Mouse (Mus musculus): ENCODE measurements around the gene Calm2. TPM values are rescaled to one million over a fixed set of nuclear protein-coding genes. Genes with fewer than 3 reads are reported as not detected.

Gene Calm2
- polyA plus RNA-seq, 1 experiment from 2014 or later: 1,089 TPM

DNA sequence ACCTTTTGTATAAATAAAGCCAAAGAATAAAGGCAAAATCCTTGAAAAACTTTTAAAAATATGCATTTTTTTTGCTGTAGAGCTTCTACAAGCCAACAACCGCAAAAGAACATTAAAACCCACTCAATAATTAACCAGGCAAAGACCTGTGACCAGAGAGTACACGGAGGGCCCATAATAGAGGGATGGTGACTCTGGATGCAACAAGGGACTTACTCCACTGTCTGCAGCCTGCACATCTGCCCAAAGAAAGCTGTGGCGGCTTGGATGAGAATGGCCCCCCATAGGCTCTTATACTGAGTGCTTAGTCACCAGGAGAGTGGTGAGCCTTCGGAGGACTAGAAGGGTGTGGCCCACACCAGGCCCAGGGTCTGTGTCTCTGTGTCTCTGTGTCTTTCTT, 43.3 kb downstream of the Calm2 start:
- H3K9ac ChIP-seq (ENCODE audit: low read length): no peak overlapping the region
- no peaks in the 10 kb centered on the region for H3K27me3 ChIP-seq (ENCODE audit: control insufficient read depth, insufficient read depth, low read length)
- no peak overlapping the region for H3K27ac ChIP-seq (replicated peaks; ENCODE audit: low read depth, low read length)
- H3K4me1 ChIP-seq (ENCODE audit: control insufficient read depth, insufficient read depth, low read length): no peaks in the 10 kb centered on the region
- H3K36me3 ChIP-seq (ENCODE audit: control insufficient read depth, insufficient read depth, low read length): no peaks in the 10 kb centered on the region
- 78% methylated on average over 4 of the region's 4 CpGs for WGBS
- no peaks in the 10 kb centered on the region for H3K9me3 ChIP-seq (ENCODE audit: control insufficient read depth, low read length)
- ATAC-seq (ENCODE audit: insufficient number of reproducible peaks, low FRiP score, low TSS enrichment, low read depth): no peak
- DNase-seq (ENCODE audit: low spot score): no peak
- H3K4me3 ChIP-seq (ENCODE audit: low read depth, low read length): no peak overlapping the region
- no peak overlapping the region for H3K4me2 ChIP-seq (ENCODE audit: low read depth, severe bottlenecking)

GRCm38 (mm10) chr17:87402444-87402843, 44.3 kb downstream of the Calm2 start:
- DNase-seq (ENCODE audit: low spot score) (no peak), ATAC-seq (ENCODE audit: insufficient number of reproducible peaks, low FRiP score, low TSS enrichment, low read depth) (no peak)
- no peak overlapping the region for H3K4me2 ChIP-seq (ENCODE audit: low read depth, severe bottlenecking)
- H3K27ac ChIP-seq (replicated peaks; ENCODE audit: low read depth, low read length): no peak overlapping the region
- H3K4me1 ChIP-seq (ENCODE audit: control insufficient read depth, insufficient read depth, low read length): no peaks in the 10 kb centered on the region
- no peaks in the 10 kb centered on the region for H3K36me3 ChIP-seq (ENCODE audit: control insufficient read depth, insufficient read depth, low read length)
- no peak overlapping the region for H3K4me3 ChIP-seq (ENCODE audit: low read depth, low read length)
- no peaks in the 10 kb centered on the region for H3K9me3 ChIP-seq (ENCODE audit: control insufficient read depth, low read length)
- WGBS: 90% methylated on average over 11 of the region's 11 CpGs
- no peaks in the 10 kb centered on the region for H3K27me3 ChIP-seq (ENCODE audit: control insufficient read depth, insufficient read depth, low read length)
- H3K9ac ChIP-seq (ENCODE audit: low read length): no peak overlapping the region

DNA sequence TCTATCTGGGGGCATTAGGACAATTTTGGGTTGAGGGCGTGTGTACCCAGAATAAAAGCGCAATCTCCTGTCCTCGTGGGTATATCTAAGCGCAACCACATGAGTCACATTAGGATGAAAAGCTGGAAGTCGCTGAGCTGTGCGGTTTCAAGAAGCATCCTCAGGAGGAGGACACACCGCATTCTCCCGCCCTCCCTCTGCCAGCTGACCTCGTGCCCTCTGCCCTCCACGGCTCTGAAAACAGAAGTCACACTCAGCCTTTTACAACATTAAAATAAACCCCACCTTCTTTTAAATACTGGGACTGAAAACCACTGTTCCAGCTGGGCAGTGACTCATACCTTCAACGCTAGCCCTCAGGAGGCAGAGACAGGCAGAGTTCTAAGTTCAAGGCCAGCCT, 49.6 kb downstream of the Calm2 start:
- no peak overlapping the region for H3K4me2 ChIP-seq (ENCODE audit: low read depth, severe bottlenecking)
- H3K9me3 ChIP-seq (ENCODE audit: control insufficient read depth, low read length): no peaks in the 10 kb centered on the region
- no peak for ATAC-seq (ENCODE audit: insufficient number of reproducible peaks, low FRiP score, low TSS enrichment, low read depth)
- DNase-seq (ENCODE audit: low spot score): no peak
- WGBS: 78% methylated on average over 11 of the region's 11 CpGs
- H3K27ac ChIP-seq (replicated peaks; ENCODE audit: low read depth, low read length): no peak overlapping the region
- no peaks in the 10 kb centered on the region for H3K27me3 ChIP-seq (ENCODE audit: control insufficient read depth, insufficient read depth, low read length)
- H3K36me3 ChIP-seq (ENCODE audit: control insufficient read depth, insufficient read depth, low read length): no peaks in the 10 kb centered on the region
- H3K9ac ChIP-seq (ENCODE audit: low read length): no peak overlapping the region
- no peaks in the 10 kb centered on the region for H3K4me1 ChIP-seq (ENCODE audit: control insufficient read depth, insufficient read depth, low read length)
- H3K4me3 ChIP-seq (ENCODE audit: low read depth, low read length): no peak overlapping the region

DNA sequence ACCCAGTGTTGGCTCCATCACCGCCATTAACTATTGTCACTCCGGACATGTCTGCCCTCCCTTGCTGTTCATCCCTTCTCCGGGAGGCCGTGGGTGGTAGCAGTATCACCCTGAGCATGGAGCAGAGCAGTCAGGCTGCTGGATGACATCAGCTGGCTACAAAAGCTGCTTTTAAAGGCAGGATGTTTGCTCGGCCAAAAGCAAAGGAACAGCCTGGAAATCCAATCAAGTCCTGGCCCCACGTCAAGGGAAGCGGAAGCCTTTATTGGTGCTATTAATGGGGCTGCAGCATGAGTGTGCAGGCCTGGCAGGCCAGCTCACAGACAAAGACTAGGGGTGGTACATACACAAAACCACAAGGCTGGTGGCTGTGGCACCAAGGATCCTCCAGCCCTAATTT, 55.5 kb downstream of the Calm2 start:
- DNase-seq (ENCODE audit: low spot score): no peak

DNA sequence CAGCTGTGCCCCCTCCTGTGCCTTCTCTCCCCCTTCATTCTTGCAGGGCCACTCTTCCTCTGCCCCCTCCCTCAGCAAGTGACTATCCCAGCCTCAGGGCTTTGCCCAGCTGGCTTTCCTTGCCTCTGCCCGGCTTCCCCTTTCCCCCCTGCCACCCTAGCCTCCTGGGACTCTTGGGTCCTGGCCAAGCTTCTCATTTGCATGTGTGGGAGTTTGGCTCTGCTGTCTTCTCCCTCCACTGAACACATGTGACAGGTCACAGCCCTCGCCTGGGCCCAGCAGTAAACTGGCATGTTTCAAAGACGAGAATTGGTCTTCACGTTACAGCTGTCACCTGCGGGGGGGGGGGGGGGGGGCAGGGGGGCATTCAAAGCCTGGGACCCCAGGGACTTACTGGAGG, 59.7 kb downstream of the Calm2 start:
- Histone ChIP-seq H3K4me2 (ENCODE audit: low read depth, severe bottlenecking) (no peak overlapping the region), H3K4me3 (ENCODE audit: low read depth, low read length) (no peak overlapping the region), H3K9ac (ENCODE audit: low read length) (no peak overlapping the region), H3K27me3 (ENCODE audit: control insufficient read depth, insufficient read depth, low read length) (no peaks in the 10 kb centered on the region), H3K9me3 (ENCODE audit: control insufficient read depth, low read length) (no peaks in the 10 kb centered on the region), H3K4me1 (ENCODE audit: control insufficient read depth, insufficient read depth, low read length) (peaks cover 3% of the 10 kb centered on the region; the same call in 1 of the 2 replicates), H3K36me3 (ENCODE audit: control insufficient read depth, insufficient read depth, low read length) (no peaks in the 10 kb centered on the region), H3K27ac (replicated peaks; ENCODE audit: low read depth, low read length) (no peak overlapping the region)
- 43% methylated on average over 4 of the region's 5 CpGs for WGBS
- no peak for DNase-seq (ENCODE audit: low spot score)
- no peak for ATAC-seq (ENCODE audit: insufficient number of reproducible peaks, low FRiP score, low TSS enrichment, low read depth)

More for the DNA sequence above, 55.5 kb downstream of the Calm2 start:
- H3K4me2 ChIP-seq (ENCODE audit: low read depth, severe bottlenecking): no peak overlapping the region
- no peak overlapping the region for H3K9ac ChIP-seq (ENCODE audit: low read length)
- ATAC-seq (ENCODE audit: insufficient number of reproducible peaks, low FRiP score, low TSS enrichment, low read depth): peak; percentile 57; the same call in 1 of the 2 replicates
- H3K36me3 ChIP-seq (ENCODE audit: control insufficient read depth, insufficient read depth, low read length): no peaks in the 10 kb centered on the region
- no peak overlapping the region; the same call in 1 of the 2 replicates for H3K27ac ChIP-seq (replicated peaks; ENCODE audit: low read depth, low read length)
- H3K9me3 ChIP-seq (ENCODE audit: control insufficient read depth, low read length): no peaks in the 10 kb centered on the region
- H3K27me3 ChIP-seq (ENCODE audit: control insufficient read depth, insufficient read depth, low read length): no peaks in the 10 kb centered on the region
- H3K4me3 ChIP-seq (ENCODE audit: low read depth, low read length): no peak overlapping the region
- 59% methylated on average over 7 of the region's 7 CpGs for WGBS
- peaks cover 3% of the 10 kb centered on the region; the same call in 1 of the 2 replicates for H3K4me1 ChIP-seq (ENCODE audit: control insufficient read depth, insufficient read depth, low read length)

- Histone ChIP-seq H3K9ac (ENCODE audit: low read length) (no peak overlapping the region), H3K4me2 (ENCODE audit: low read depth, severe bottlenecking) (no peak overlapping the region), H3K36me3 (ENCODE audit: control insufficient read depth, insufficient read depth, low read length) (no peaks in the 10 kb centered on the region), H3K4me1 (ENCODE audit: control insufficient read depth, insufficient read depth, low read length) (no peaks in the 10 kb centered on the region), H3K4me3 (ENCODE audit: low read depth, low read length) (no peak overlapping the region), H3K27ac (replicated peaks; ENCODE audit: low read depth, low read length) (no peak overlapping the region), H3K9me3 (ENCODE audit: control insufficient read depth, low read length) (no peaks in the 10 kb centered on the region), H3K27me3 (ENCODE audit: control insufficient read depth, insufficient read depth, low read length) (no peaks in the 10 kb centered on the region)
- 73% methylated on average over 3 of the region's 3 CpGs for WGBS
- ATAC-seq (ENCODE audit: insufficient number of reproducible peaks, low FRiP score, low TSS enrichment, low read depth) (no peak), DNase-seq (ENCODE audit: low spot score) (no peak)
Measured at GRCm38 (mm10) chr17:87385835-87386234, 60.9 kb downstream of the Calm2 start.

Other genes with a start within 250 kb of the Calm2 start
- 77.6 and 80.0 TPM in 2 replicates for gene Mcfd2, start 181.0 kb downstream of the Calm2 start, polyA plus RNA-seq (2014; fragmentation: Nextera tagmentation; extraction: Ambion mirVana)
- gene Ttc7, start 164.0 kb downstream of the Calm2 start, polyA plus RNA-seq (2014; fragmentation: Nextera tagmentation; extraction: Ambion mirVana): 1.8 and 3.9 TPM in 2 replicates
- gene Stpg4, start 19.2 kb downstream of the Calm2 start, polyA plus RNA-seq (2014; fragmentation: Nextera tagmentation; extraction: Ambion mirVana): 0.23 TPM in 1 of 2 replicates, not detected in the other
- gene Epcam, start 189.0 kb upstream of the Calm2 start, polyA plus RNA-seq (2014; fragmentation: Nextera tagmentation; extraction: Ambion mirVana): 45.5 and 53.3 TPM in 2 replicates
- 87.9 and 93.0 TPM in 2 replicates for gene Msh2, start 225.4 kb upstream of the Calm2 start, polyA plus RNA-seq (2014; fragmentation: Nextera tagmentation; extraction: Ambion mirVana)

All from limb, embryonic 11.5 days (tissue).